Mouse (Mus musculus): ENCODE results near the gene 9130230L23Rik.

GRCm38 (mm10) chr5:66046356-66046755 lies 42.3 kb upstream of the 9130230L23Rik start:
- TF ChIP-seq CTCF (IDR thresholded peaks at IDR 0.05; ENCODE audit: borderline replicate concordance, insufficient read depth, low read length) (no peak), POLR2A (IDR thresholded peaks at IDR 0.05; ENCODE audit: low read depth, low read length) (no peak)

Measured in embryonic fibroblast, embryonic 13.5 days (primary cell).